Mouse (Mus musculus): ENCODE data around the gene Mlec.
"Not testable (repeated sequence)": the region's sequence is repeated elsewhere in the genome, so short reads cannot be mapped to it uniquely, and the experiment has no call there.

The Mlec gene

DNA sequence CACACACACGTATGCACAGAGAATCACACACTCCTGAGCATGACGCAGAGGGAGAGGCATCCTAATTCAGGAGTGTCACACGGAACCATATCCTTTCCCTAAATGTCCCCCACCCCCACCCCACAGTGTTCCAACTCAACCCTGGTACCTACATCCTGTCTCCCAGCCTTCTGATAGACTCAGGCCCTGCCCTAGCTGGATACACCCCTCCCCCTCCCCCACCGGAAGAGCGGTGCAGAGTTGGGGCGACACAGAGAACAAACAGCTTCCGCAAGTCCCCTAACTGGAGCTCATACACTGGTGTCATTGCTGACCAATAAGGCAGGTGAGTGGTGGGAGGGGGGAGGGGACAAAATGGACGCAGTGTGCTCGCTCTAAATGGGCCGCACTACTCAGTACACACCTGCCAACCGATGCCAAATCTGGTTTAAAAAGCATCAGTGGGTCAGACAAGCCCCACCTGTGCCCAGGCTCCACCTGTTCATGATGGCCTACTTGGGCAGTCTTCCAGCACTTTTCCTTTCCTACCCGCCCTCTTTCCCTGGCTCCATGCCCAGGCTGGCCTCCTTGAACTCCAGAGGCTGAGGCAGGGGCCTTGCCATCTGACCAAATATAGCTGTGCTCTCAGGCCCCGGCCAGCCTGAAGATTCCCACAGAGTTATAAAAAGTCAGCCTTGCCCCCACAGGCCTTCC lies 23.4 kb upstream of the Mlec start:
- no peak for DNase-seq (ENCODE audit: extremely low spot score, low read depth, low spot score)

DNA sequence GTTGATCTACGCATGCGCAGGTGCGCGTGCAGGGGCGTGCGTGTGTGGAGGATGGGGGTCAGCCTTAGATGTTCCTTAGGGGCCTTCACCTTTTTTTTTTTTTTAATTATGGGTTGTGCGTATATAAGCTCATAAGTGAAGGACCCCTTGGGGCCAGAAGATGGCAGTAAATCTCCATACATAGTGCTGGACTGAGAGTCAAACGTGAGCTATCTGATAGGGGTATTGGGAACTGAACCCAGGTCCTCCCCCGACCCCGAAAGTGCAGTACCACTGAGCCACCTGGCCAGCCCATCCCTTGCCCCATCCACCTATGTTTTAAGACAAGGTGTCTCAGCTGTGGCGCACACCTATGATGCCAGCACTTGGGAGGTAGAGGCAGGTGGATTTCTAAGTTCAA lies 21.6 kb upstream of the Mlec start:
- DNase-seq (ENCODE audit: extremely low spot score, low read depth, low spot score): no peak

DNA sequence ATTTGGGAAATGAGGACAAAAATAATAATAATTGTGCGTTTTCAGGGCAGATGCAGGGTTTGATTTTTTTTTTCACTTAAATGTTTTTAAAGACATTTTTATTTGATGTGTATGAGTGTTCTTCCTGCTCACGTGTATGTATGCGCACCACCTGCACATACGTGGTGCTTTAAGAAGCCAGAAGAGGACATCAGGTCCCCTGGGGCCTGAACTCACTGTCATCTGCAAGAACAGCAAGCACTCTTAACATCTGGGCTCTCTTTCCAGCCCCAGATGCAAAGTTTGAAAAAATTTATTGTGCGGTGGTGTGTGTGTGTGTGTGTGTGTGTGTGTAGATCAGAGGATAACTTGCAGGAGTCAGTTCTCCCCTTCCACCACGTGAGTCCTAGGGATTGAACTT lies 19.9 kb upstream of the Mlec start:
- DNase-seq (ENCODE audit: extremely low spot score, low read depth, low spot score): no peak

DNA sequence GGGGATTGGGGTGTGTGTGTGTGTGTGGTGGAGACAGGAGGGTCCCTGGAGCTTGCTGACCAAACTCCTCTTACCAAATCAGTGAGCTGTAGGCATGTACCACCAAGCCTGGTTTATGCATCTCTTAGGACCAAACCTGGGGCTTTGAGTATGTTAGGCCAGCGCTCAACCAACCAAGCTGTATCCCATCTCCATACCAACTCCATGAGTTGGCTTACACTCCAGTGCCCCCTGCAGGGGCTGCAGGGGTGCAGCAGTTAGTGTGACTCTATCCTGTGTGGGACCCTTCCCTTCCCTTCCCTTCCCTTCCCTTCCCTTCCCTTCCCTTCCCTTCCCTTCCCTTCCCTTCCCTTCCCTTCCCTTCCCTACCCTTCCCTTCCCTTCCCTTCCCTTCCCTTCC lies 16.6 kb upstream of the Mlec start:
- no peak for DNase-seq (ENCODE audit: extremely low spot score, low read depth, low spot score)

DNA sequence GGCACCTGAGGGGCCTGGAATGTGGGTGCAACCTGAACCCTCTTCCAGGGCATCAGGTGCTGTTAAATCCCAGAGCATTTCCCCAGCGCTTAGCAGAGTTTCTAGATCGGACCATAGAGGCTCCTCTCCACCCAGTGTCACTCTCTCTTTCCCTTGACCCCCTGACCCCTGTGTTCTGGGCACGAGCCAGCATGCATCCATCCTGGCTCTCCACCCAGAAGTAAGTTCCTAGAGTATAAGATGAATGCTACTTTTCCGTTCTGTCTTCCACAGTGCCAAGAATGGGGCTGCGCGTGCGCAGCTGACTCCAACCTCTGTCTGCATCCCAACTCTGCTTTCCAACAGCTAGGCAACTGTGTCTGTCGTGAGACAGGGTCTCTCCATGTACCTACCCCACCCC lies 12.2 kb upstream of the Mlec start:
- no peak for DNase-seq (ENCODE audit: extremely low spot score, low read depth, low spot score)

DNA sequence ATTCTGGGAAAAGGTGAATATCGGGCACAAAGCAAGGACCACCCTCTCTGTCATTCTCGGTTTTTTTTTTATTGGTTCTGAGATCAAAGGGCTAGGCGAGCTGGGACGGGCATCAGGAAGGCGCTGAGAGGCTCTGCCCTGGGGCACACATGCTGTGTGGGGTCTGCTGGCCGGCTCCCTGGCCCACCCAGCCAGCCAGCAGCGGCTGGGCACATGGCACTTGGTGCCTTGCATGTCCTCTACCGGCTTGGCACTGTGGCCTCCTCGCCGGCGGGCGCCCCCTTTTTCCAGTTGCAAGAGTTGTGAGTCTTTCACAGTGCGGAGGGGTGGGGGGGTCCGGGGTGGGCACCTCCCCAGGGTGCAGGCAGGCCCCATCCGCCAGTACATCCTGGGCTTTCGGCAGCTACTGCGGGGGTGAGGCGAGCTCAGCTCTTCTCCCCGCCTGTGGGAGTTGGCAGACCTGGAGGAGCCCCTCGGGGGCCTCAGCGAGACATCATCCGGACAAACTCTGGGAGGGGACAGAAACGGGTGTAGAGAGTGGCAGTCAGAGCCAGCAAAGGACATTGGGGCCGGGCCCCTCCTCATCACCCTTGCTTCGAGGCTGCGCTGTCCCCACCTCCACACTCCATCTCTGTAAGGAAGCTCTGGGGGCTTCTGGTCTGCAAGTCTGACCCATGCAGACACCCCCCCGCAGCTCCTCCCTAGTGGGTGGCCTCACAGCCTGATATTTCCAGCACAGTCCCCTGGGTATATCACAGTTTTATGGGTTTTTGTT lies 10.8 kb upstream of the Mlec start:
- no peak for DNase-seq (ENCODE audit: extremely low spot score, low read depth, low spot score)

DNA sequence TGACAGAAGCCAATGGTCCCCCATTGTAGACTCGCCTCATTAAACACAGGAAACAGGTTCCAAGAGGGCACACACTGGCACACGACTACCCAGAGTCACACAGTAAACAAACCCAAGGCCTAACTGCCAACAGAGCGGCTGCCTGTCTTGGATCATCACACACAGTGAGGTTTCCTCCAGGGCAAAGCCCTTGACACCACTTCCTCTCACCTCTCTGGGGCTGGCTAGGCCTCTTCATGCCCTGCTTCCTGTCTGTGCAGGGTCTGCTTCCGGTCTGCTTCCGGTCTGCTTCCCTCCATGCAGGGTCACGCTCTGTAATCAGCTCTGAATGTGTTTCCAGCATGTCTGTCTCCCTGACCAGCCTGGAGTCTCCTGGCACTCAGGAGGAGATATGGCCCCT lies 9.4 kb upstream of the Mlec start:
- no peak for DNase-seq (ENCODE audit: extremely low spot score, low read depth, low spot score)

DNA sequence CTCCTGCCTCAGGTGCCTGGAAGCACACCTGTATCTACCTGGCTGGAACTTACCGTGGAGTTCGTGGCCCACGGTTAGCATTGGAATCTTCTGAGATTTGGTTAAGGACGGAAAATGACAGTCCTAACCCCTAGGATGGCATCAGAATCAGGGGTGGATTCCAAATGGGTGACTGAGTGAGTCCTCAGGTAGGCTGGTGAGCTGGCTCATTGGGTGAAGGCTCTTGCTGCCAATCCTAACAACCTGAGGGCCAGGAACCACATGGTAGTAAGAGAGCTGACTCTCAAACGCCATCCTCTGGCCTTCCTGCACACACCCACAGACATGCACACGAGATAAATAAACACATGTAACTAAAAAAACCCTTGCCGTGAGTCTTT lies 8.8 kb upstream of the Mlec start:
- no peak for DNase-seq (ENCODE audit: extremely low spot score, low read depth, low spot score)

DNA sequence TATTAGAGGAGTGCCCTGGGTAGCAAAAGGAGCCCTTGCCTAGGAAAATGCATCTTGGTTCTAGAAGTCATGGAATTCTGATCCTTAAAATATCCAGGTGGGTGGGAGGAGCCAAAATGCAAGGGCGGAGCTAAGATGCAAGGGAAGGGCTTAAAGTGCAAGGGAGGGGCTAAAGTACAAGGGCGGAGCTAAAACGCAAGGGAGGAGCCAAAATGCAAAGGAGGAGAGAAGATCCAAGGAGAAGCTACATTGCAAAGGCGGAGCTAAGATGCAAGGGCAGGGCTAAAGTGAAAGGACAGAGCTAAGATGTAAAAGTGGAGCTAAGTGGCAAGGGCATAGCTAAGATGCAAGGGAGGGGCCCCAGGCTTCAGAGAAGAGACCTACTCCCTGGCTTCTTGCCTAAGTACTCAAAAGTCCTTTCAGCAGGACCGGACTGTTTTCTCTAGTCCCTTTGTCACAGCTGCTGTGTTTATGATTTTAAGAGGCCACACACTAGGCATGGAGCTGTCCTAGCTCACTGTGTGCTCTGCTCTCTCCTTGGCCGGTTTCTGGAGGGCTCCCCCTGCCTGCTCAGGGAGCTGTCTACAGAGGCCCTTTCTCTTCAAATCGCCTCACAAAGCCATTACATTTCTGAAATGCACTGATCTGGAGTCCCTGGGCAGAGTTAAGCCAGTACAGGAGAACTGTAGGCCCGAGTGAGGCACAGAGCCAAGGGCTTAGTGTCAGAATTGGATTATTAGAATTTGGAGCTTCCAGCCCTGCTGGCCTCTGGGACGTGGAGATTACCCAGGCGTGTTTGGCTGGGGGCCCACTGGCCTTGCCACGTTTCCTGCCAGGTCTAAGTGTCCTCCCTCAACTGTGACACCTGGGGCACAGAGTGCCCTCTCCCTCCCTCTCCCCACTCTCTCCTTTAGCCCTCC lies 8.2 kb upstream of the Mlec start:
- no peak for DNase-seq (ENCODE audit: extremely low spot score, low read depth, low spot score)

DNA sequence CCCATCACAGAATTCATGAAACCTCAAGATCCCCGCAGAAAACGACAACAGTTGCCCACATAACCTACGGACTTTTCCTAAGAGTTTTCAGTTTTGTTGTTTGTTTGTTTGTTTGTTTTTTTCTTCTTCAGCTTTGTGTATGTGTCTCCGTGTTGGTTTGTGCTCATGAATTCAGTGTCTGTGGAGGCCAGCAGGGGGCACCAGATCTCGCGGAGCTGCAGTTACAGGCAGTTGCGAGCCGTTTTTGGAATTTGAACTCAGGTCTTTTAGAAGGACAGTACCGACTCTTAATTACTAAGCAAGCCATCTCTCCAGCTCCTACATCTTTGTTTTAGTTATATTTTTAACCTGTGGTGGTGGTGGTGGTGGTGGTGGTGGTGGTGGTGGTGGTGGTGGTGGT lies 7.4 kb upstream of the Mlec start:
- DNase-seq (ENCODE audit: extremely low spot score, low read depth, low spot score): no peak

DNA sequence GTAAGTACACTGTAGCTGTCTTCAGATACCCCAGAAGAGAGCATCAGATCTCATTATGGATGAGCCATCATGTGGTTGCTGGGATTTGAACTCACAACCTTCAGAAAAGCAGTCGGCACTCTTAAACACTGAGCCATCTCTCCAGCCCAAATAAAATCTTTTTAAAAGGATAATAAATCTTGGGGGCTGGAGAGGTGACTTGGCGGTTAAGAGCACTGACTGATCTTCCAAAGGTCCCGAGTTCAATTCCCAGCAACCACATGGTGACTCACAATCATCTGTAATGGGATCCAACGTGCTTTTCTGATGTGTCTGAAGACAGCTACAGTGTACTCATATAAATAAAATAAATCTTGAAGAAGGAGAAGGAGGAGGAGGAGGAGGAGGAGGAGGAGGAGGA lies 6.5 kb upstream of the Mlec start:
- DNase-seq (ENCODE audit: extremely low spot score, low read depth, low spot score): not testable (repeated sequence)

DNA sequence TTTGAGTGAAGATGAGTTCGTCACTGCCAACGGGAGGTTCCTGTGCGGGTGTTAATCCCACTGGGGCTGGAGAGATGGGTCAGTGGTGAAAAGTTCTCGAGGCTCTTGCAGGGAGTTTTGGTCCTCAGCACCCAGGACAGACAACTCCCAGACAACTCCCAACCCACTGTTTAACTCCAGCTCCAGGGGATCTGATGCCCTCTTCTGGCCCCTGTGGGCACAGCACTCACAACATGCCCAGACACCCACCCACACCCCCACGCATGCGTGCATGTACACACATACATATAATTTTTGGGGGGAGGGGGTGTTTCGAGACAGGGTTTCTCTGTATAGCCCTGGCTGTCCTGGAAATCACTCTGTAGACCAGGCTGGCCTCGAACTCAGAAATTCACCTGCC lies 5.6 kb upstream of the Mlec start:
- DNase-seq (ENCODE audit: extremely low spot score, low read depth, low spot score): no peak

DNA sequence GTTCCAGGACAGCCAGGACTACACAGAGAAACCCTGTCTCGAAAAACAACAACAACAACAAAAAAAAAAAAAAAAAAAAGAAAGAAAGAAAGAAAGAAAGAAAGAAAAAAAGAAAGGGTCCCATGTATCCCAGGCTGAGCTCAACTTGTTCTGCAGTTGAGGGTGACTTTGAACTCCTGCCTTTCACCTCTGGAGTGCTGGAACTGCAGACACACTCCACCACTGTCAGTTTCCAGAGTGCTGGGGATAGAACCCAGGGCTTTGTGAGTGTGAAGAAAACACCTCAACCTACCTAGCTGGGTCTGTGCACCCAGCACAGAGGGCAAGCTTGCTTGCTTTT lies 3.9 kb upstream of the Mlec start:
- DNase-seq (ENCODE audit: extremely low spot score, low read depth, low spot score): not testable (repeated sequence)

DNA sequence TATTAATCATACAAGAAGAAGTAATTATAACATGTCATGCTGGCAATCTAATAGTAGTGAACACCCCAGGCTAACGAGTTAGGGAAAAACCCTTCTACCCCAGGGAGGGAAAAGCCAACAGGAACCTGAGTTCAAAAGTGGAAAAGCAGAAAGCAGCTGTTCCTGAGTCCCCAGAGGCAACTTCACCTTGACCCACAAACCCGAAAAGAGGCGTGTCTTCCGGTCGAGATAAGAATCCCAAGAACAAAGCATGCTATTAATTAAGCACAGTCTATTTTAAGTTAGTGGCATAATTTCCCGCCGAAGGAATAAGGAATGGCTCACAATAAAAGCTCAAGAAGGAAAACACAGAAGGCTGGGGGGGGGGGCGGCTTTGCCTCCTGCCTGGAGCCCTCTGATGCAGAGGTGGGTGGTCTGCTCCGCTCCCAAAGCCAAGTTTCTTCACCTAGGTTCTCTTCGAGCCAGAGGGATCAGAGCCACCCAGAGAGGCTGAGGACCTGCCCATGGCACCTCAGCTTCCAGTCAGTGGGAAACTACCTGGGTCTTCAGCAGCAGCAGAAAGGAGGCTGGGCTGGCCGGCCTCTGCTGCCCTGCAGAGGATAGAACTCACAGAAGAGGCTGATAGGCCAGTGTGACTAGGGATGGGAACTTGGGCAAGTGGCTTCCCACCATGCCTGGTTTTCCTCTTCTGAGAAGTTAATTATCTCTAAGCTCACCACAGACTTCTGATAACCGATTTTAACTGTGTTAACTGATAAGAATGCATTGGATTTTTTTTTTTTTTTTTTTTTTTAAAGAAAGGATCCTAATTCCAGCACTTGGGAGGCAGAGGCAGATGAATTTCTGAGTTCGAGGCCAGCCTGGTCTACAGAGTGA lies 3.3 kb upstream of the Mlec start:
- no peak for DNase-seq (ENCODE audit: extremely low spot score, low read depth, low spot score)

DNA sequence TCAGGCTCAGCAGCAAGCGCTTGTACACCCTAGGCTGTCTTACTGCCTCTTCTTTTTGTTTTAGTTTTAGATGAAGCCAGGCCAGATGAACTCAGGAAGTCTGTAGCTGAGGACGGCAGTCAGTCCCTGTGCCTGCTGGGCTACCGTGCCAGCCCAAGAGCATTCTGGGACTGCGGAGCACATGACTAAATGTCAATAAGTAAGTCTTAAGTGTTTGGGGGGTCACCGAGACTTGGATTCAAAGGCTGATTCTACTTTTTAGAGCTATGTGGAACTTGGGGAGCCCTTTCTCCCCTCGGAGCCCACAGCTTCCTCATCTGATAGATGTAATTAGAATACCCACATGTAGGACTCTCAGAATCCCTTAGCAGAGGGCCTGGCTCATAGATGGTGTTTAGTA lies 2.7 kb upstream of the Mlec start:
- DNase-seq (ENCODE audit: extremely low spot score, low read depth, low spot score): no peak

DNA sequence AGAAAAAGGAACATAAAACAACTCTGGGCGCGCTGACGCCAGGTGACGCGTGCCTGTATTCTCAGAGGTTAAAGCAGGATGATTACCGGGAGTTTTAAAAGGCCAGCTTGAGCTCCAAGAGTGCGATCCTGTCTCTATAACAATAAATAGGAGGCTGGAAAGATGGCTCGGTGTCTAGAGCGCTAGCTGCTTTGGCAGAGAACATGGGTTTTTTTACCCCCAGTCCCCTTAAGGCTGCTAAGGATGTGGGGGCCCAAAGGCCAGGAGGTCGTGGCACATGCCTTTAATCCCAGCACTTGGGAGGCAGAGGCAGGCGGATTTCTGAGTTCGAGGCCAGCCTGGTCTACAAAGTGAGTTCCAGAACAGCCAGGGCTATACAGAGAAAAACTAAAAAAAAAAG lies 1.2 kb upstream of the Mlec start:
- DNase-seq (ENCODE audit: extremely low spot score, low read depth, low spot score): no peak

DNA sequence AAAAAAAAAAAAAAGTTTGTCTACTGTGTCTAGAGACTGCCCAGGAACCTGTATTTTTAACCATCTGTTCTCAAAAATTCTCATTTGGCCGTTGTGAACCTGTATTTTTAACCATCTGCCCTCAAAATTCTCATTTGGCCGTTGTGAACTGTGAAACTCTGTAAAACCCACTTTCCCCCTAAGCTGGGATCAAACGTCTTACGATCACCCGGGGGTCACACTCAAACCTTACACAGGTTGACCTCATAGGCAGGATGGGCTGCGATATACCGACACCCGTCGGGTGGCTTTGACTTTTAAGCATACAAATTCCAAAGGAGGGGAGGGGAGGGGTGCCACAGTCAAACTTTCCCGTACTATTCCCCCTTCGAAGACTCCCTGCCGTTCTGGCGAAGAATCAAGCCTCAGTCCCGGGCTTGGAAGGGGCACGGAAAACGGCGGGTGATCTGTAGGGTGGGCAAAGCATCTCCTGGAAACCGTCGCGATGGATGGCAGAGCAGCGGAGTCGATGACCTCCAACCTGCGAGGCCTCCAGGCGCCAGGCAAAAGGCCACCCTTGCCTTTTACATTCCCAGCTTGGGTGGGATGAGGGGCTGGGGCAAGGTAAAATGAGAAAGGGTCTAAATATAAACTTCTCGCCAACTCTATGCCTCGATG lies 918 bp downstream of the Mlec start:
- peak; percentile 35 for DNase-seq (ENCODE audit: extremely low spot score, low read depth, low spot score)

DNA sequence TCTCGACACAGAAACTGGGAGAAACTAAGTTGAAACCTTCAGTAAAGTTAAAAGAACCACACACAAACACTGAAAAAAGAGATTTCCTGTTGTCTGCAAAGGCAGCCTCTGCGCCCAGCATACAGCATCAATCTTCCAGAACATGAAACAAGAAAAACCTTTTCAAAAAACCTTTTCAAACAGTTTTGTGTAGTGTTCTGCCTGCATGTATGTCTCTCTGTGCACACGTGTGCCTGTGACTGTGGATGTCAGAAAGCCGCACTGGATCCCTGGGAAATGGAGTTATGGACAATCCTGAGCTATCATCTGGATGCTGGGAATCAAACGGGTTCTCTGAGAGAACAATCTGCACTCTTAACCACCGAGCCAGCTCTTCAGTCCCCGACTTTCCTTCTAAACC lies 1.6 kb downstream of the Mlec start:
- no peak for DNase-seq (ENCODE audit: extremely low spot score, low read depth, low spot score)

DNA sequence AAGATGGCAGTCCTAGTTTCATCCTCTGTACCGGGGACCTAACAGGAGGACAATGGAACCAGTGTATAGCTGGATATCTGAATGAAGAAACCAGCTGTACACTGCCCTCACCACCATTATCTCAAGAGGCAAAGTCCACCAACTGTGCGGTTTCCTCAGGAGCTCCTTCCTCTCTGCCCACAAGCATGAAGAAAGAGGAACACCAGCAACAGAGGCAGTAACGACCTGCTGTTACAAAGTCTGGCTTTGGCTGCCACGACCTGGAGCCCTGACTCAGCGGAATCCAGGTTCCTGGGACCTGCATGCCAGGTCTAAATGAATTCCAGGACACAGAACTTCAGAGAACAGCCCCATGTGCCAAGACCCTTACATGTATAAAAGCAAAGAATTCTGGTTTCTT lies 2.1 kb downstream of the Mlec start:
- DNase-seq (ENCODE audit: extremely low spot score, low read depth, low spot score): no peak

DNA sequence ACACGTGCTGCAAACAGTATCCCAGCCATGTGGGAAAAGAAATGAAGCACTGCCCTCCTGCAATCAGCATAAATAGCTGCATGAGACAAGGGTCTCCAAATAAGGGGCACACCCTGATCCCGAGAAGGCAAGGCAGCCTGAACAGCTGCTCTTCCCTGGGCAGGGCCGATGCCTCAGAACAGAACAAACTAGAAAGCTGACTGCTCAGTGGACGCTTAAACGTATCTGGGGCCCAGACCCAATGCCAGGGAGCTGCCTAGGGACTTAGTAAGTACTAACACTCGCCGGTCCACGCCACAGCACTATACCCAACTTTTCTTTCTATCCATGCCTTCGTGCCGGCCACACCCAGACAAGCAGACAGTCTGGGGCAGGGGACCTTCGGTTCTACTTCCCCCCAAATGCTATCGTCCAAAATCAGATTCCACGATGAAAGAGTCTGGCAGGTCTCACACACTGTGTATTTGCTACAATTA lies 2.8 kb downstream of the Mlec start:
- no peak for DNase-seq (ENCODE audit: extremely low spot score, low read depth, low spot score)

Measured in hindlimb bud, embryonic 11.5 days (tissue).